Mouse (Mus musculus): ENCODE results near the gene Baiap2l1.

The Baiap2l1 gene

DNA sequence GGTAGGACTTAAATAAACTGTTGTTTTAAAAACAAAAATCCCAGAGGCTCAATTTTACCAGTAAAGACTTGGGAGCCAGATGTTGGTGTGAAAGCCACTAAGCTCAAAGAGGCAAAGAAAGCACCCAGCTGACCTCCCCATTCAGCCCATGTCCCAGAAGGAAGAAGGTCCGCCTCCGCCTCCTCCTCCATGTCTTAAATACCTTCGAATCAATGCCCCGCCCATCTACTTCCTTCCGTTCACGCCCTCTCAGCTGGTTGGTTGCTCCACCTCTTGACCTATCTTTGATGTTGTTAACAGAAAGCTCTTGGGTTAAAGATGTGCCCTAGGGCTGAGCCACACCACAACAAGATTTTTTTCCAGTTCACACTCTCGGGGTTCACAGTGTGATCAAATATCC lies 127.7 kb downstream of the Baiap2l1 start:
- DNase-seq (ENCODE audit: low read depth): no peak

DNA sequence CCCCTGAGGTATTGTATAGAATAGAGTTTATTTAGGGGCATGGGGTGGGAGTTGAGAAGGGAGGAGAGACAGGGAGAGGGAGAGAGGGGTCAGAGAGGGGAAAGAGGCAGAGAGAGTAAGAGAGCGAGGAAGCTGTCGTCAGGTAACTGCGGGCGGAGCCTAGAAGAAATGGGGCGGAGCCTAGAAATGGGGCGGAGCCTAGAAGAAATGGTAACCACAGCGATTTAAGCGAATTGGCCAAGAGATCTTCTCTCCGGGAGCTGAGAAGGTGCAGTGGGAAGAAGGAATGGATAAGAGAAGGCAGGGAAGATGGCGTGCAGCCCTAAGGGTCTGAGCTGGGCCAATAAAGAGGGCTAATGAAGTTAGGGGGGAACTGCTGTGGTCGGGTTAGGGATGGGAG lies 131.7 kb downstream of the Baiap2l1 start:
- DNase-seq (ENCODE audit: low read depth): peak; percentile 42

DNA sequence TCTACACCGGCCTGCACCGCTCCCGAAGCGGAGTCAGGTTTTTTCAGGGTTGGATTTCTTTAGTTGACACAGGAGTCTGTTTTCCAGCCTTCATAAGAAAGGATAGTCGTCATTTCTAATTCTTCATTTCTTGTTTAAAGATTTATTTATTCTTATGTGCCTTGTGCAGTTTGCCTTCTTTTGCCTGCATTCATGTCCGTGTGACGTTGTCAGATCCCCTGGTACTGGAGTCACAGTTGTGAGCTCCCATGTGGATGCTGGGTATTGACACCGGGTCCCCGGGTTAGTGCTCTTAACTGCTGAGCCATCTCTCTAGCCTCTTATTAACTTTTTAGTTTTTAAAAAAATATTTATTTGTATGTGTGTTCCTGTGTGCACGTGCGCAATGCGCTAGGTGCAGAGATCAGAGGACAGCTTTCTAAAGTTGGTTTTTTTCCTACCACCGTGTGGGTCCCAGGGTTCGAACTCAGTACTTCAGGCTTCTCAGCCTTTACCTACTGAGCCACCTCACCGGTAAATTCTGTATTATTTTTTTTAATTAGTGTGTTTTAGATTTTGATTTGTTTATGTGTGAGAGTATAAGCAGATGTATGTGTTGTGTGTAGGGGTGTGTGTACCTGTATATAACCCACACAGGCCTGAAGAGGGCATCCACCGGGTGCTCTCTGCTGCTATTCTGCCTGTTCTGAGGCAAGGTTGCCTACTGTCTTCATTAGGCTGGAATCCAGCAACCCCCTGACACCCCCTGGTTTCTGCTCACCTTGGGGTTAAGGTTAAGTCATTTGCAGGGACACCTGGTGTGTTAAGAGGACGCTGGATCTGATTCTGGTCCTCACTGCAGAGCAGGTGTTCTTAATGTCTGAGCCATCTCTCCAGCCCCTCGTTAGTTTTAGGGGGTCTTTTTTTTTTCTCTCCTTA lies 133.8 kb downstream of the Baiap2l1 start:
- no peak for DNase-seq (ENCODE audit: low read depth)

DNA sequence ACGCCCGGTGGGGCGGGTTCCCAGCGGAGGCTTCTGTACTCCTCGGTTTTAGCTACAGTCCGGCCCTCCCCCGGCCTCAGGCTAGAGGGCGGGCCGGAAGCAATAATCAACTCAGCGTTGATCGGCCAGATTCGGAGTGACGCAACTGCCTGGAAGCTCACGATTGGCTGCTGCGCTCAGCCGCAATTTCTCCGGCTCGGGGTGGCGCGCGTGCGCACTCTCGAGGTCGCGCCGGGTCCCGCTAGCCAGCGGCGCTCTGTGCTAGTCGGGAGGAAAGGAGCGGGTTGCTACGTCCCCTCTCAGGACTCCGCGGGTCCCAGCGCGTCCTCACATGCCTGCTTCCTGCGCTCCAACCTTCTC lies 134.4 kb downstream of the Baiap2l1 start, which contains the start of gene Tecpr1:
Tecpr1 (minus strand) TSS at position 113 of the 360 bp plus-strand sequence.
- DNase-seq (ENCODE audit: low read depth): peak; percentile 97

DNA sequence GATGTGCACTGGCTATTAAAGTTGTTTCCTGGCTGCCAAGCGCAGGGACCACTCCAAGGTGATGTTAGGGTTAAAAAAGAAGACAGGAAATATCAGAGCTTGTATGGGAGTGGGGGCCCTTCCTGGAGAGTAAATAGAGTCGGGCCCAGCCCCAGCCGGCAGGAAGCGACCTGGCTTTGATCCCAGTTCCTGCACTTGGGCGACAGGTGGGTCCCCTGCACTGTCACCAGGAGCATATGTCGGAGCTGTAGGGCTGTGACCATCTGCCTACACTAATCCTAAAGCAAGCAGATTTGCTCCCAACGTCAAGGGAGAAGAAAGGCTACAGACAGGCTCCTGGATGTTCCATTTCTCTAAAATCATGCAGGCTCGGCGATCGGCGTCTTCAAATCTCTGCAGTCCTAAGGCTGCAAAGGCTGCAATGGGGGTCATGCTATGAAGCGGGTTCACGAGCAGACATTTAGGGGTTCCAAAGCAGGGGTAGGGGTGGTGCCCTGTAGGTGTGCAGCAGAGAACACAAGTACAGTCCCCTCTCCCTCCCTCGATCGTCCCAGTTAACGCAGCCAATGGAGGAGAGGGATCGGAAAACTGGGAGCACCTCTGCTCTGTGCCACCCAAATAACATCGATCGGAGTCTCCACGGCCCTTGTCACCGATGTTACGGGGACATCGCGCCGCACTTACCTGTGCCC lies 135.0 kb downstream of the Baiap2l1 start:
- peak; percentile 77 for DNase-seq (ENCODE audit: low read depth)

DNA sequence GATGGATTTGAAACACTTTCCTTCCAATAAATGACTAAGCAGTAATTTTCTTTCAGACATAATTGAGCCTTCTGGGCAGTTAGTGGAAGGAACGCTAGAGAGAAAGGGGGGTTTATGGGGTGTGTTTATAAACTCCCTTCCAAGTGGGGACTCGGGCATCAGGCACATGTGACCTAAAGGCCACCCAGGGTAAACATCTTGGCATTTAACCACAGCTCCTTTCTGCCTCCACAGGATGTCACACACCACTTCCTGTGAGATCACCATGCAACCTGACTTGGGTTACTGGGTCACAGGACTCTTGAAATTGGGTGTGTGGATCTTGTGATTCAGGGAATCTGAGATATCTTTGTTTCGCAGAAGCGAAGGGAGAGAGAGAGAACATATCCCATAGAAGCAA lies 136.6 kb downstream of the Baiap2l1 start:
- peak; percentile 91 for DNase-seq (ENCODE audit: low read depth)

DNA sequence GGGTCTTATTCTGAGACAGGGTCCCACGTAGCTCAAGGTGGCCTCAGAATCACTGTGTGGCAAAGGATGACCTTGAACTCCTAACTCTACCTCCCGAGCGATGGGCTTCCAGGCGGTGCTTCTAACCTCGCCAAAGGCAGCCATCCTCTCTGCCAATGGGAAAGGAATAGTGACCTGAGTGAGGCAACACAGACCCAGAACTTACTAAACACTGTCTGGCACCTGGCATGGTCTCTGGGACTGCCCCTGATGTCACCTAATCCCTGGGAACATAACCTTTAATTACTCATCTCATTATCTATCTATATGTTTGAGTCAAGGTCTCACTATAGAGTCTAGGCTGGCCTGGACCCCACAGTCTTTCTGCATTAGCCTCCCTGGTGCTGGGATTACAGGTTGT lies 138.0 kb downstream of the Baiap2l1 start:
- DNase-seq (ENCODE audit: low read depth): no peak

DNA sequence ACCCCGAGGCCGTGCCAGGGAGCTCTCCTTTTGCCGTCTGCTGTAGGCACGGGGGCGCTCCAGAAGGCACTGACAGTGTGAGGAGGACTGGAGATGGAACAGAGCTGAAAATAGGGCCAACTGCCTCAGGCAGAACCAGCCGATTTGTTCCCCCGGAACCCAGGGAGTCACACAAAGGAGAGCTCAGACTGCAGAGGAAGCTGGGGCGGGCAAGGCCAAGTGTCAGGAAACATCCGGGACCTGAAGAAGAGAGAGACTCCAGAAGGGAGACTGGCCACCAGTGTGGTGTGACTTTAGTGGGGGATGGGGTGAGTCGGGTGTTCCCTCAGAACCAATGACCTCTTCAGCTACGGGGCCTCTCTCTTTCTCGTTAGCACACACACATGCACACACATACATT lies 138.6 kb downstream of the Baiap2l1 start:
- DNase-seq (ENCODE audit: low read depth): peak; percentile 27

DNA sequence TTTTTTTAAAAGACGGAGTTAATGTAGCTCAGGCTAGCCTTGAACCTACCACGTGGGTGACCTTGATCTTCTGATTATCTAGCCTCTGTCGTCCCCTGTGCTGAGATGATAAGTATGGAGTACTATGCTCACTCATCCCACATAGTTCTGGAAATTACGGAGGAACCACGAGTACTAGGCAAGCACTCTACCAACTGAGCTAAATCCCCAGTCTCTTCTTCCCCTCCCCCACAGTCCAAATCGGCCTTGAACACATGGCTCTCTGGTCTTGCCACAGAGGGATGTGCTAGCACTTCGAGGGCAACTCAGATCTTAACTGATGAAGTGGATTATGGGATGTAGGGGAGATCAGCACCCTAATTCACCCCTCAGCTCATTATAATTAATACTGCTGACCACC lies 139.9 kb downstream of the Baiap2l1 start:
- no peak for DNase-seq (ENCODE audit: low read depth)

DNA sequence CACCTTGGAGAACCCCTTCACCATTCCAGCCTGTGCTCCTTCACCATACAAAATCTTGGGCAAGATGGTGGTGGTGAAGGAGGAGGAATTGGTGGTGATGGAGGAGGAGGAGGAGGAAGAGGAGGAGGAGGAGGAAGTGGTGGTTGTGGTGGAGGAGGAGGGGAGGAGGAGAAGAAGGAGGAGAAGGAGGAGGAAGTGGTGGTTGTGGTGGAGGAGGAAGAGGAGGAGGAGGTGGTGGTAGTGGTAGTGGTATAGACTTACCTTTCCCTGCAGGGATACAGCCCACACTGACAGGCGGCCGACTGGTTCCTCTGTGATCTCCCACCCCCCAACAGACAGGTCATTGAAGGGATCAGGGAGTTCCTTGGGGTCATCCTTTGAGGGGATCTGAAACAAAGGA lies 141.9 kb downstream of the Baiap2l1 start:
- peak; percentile 32 for DNase-seq (ENCODE audit: low read depth)
